Mouse (Mus musculus): ENCODE results near the gene Gm9602.
"Not testable (repeated sequence)": the region's sequence is repeated elsewhere in the genome, so short reads cannot be mapped to it uniquely, and the experiment has no call there.

The Gm9602 gene

DNA sequence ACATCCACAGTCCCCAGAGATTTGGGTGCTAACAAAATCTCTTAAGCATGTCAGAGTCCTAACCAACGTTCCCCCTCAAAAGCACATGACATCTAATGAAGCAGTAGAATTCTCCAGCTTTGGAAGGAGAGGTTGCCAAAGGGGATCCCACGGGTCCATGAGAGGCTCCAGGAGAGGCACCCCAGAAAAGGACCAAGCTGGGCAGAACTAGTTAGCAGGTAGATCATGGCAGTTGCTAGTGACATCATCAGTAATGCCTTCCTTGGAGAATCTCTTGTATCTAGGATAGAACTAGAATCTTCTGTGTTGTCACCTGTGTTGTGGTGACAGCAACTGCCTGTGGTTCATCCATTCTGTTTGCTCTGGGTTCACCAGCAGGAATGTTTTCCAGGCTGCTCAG is at the start of gene Gm9602:
Gene Gm9602 (plus strand): TSS at position 301 of the 400 bp plus-strand sequence.
- DNase-seq (ENCODE audit: low spot score), result not testable (repeated sequence)

DNA sequence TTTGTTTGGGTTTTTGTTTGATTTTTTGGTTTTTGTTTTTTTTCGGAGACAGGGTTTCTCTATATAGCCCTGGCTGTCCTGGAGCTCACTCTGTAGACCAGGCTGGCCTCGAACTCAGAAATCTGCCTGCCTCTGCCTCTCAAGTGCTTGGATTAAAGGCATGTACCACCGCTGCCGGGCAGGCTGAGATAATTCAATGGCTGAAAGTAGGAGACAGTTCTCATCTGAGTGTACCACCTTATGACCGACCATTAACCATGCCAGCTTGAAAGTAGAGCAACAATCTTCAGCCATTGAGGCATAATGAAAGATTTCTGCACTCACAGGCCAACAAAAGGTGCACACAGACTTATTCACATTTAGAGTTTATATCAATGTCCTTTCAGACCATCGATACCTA is 30.3 kb downstream of the Gm9602 start:
- DNase-seq (ENCODE audit: low spot score), result peak; percentile 9

DNA sequence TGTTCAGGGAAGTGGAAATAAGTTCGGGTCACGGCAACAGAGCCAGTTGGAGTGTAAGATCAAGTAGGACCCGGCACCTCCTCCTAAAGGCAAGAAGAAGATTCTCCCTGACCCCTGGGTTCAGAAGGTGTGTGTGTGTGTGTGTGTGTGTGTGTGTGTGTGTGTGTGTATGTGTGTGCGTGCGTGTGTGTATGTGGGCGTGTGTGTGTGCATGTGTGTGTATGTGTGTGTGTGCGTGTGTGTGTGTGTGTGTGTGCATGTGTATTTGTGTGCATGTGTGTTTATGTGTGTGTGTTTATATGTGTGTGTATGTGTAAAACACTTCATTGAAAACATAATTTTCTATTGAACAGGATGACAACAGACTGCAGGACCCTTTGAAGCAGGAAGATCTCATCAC is 45.8 kb downstream of the Gm9602 start:
- DNase-seq (ENCODE audit: low spot score), result peak; percentile 9

Measured in urinary bladder, postnatal 10 days (tissue).